Mouse (Mus musculus) C2C12 (cell line): ENCODE data around the gene Tpk1.

Experiments
- CEBPB ChIP-seq: IDR thresholded peaks from one replicate; pipeline ENCODE4 v1.6.1; 2011; ENCODE audit warnings: low read depth, mild to moderate bottlenecking, control low read depth, moderate library complexity
- CTCF ChIP-seq: IDR thresholded peaks from one replicate; pipeline ENCODE4 v1.5.1; 2011; ENCODE audit not compliant: control insufficient read depth, insufficient read depth, insufficient read length
- FOSL1 ChIP-seq: IDR thresholded peaks from one replicate; pipeline ENCODE4 v1.8.0; 2011; ENCODE audit warnings: mild to moderate bottlenecking, low read length; ENCODE audit not compliant: poor library complexity, insufficient read depth, severe bottlenecking
- MAX ChIP-seq: IDR thresholded peaks from one replicate; pipeline ENCODE4 v1.6.1; 2011; ENCODE audit warnings: mild to moderate bottlenecking, control low read depth
- MYOG ChIP-seq: IDR thresholded peaks from one replicate; pipeline ENCODE4 v1.6.1; 2011; ENCODE audit not compliant: control insufficient read depth, insufficient read length; ENCODE audit errors: extremely low read depth

DNA sequence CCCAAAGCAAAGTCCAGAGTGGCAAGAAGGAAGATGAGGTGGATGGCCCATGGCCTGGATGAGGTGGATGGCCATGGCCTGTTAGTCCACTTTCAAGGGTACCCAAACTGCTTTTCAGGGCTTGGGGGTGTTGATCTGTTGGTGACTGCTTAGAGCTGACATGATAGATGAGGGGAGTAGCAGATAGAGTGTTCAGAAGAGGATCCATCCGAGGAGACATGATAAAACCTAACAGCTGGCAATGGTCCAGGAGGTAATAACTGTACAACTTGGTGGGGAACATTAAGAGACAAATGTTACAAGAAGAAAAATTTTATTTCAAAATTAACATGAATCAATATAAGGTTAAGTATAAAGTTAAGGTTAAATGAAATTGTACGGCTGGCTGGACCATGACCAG lies 4.9 kb upstream of the Tpk1 start:
- TF ChIP-seq CTCF (no peak), CEBPB (no peak), FOSL1 (no peak), MAX (no peak), MYOG (no peak)
